Mouse (Mus musculus): ENCODE measurements at regions not wholly inside any gene's neighbourhood (a gene's known extent, or its start where the extent isn't known, plus 50 kb on each side); places are given as distances from the start of the nearest gene placed in this dataset.

- no peak for DNase-seq (ENCODE audit: low spot score in 2 of 2)
These were observed 308.6 kb downstream of the Irx2 start for GRCm38 (mm10) chr13:72937246-72937645.

GRCm38 (mm10) chr13:72938156-72938874 is 309.7 kb downstream of the Irx2 start:
- DNase-seq (ENCODE audit: low spot score in 2 of 2): no peak

- no peak for DNase-seq (ENCODE audit: low spot score in 2 of 2)
These were observed 312.7 kb upstream of the Irx4 start for GRCm38 (mm10) chr13:72947374-72948165.

GRCm38 (mm10) chr13:72958616-72959518 is 301.4 kb upstream of the Irx4 start:
- DNase-seq (ENCODE audit: low spot score in 2 of 2): no peak

- no peak for DNase-seq (ENCODE audit: low spot score in 2 of 2)
These were observed 299.0 kb upstream of the Irx4 start for GRCm38 (mm10) chr13:72961291-72961690.

GRCm38 (mm10) chr13:72972165-72972564 is 288.1 kb upstream of the Irx4 start:
- DNase-seq (ENCODE audit: low spot score in 2 of 2): no peak

GRCm38 (mm10) chr13:72972894-72973293 is 287.4 kb upstream of the Irx4 start:
- DNase-seq (ENCODE audit: low spot score in 2 of 2): no peak

- DNase-seq (ENCODE audit: low spot score in 2 of 2): no peak
These were observed 283.1 kb upstream of the Irx4 start for GRCm38 (mm10) chr13:72977213-72977612.

GRCm38 (mm10) chr13:72977971-72978370 is 282.3 kb upstream of the Irx4 start:
- no peak for DNase-seq (ENCODE audit: low spot score in 2 of 2)

GRCm38 (mm10) chr13:72978966-72979365 is 281.3 kb upstream of the Irx4 start:
- no peak for DNase-seq (ENCODE audit: low spot score in 2 of 2)

GRCm38 (mm10) chr13:72992589-72993409 is 267.5 kb upstream of the Irx4 start:
- DNase-seq (ENCODE audit: low spot score in 2 of 2): no peak

- no peak for DNase-seq (ENCODE audit: low spot score in 2 of 2)
These were observed 266.8 kb upstream of the Irx4 start for GRCm38 (mm10) chr13:72993410-72993858.

- DNase-seq (ENCODE audit: low spot score in 2 of 2): no peak
These were observed 265.7 kb upstream of the Irx4 start for GRCm38 (mm10) chr13:72994538-72994937.

- no peak for DNase-seq (ENCODE audit: low spot score in 2 of 2)
These were observed 251.3 kb upstream of the Irx4 start for GRCm38 (mm10) chr13:73008856-73009546.

GRCm38 (mm10) chr13:73009547-73010475 is 250.5 kb upstream of the Irx4 start:
- DNase-seq (ENCODE audit: low spot score in 2 of 2): no peak

- DNase-seq (ENCODE audit: low spot score in 2 of 2): no peak
These were observed 241.1 kb upstream of the Irx4 start for GRCm38 (mm10) chr13:73019181-73019580.

- DNase-seq (ENCODE audit: low spot score in 2 of 2): no peak
These were observed 229.1 kb upstream of the Irx4 start for GRCm38 (mm10) chr13:73031217-73031616.

GRCm38 (mm10) chr13:73033055-73033454 is 227.2 kb upstream of the Irx4 start:
- DNase-seq (ENCODE audit: low spot score in 2 of 2): peak; percentile 61 to 71

Data from left cerebral cortex, adult 18-20 months (tissue).